Mouse (Mus musculus) intestine, embryonic 15.5 days (tissue): ENCODE measurements around the gene Pde1a. TPM values are rescaled to one million over a fixed set of nuclear protein-coding genes. Genes with fewer than 3 reads are reported as not detected.

Source experiments
- ATAC-seq: fragments of 200-750 bp; cut with Nextera tagmentation; 2 replicates; pipeline ENCODE4 v1.8.0; 2017; ENCODE audit warnings: moderate TSS enrichment, moderate library complexity
- H3K27ac ChIP-seq: fragments of 300-500 bp; sonication (generic); 2 replicates; pipeline ENCODE4 v1.5.1; 2015; ENCODE audit warnings: mild to moderate bottlenecking, inconsistent platforms
- H3K27me3 ChIP-seq: fragments of 300-500 bp; sonication (generic); replicated peaks from 2 replicates; pipeline ENCODE4 v1.6.1; 2015; ENCODE audit warnings: inconsistent platforms
- H3K36me3 ChIP-seq: fragments of 300-500 bp; sonication (generic); 2 replicates; pipeline ENCODE4 v1.6.1; 2015; ENCODE audit warnings: inconsistent platforms
- H3K4me1 ChIP-seq: fragments of 300-500 bp; sonication (generic); replicated peaks from 2 replicates; pipeline ENCODE4 v1.6.1; 2015; ENCODE audit warnings: inconsistent platforms
- H3K4me2 ChIP-seq: fragments of 300-500 bp; sonication (generic); replicated peaks from 2 replicates; pipeline ENCODE4 v1.6.1; 2015; ENCODE audit warnings: mild to moderate bottlenecking, inconsistent platforms
- H3K4me3 ChIP-seq: fragments of 300-500 bp; sonication (generic); replicated peaks from 2 replicates; pipeline ENCODE4 v1.5.1; 2015; ENCODE audit warnings: inconsistent platforms
- H3K9ac ChIP-seq: fragments of 300-500 bp; sonication (generic); 2 replicates; pipeline ENCODE4 v1.6.1; 2015; ENCODE audit warnings: inconsistent platforms
- H3K9me3 ChIP-seq: fragments of 300-500 bp; sonication (generic); 2 replicates; pipeline ENCODE4 v1.6.1; 2016; ENCODE audit warnings: inconsistent platforms
- WGBS: fragments of 180-500 bp; shearing (Covaris S2); methylation state at CpG from one replicate; pipeline ENCODE4 v1.1.7; 2015; 5-methylcytosine and 5-hydroxymethylcytosine counted together
- polyA plus RNA-seq: library from polyadenylated mRNA; unstranded; fragments of >200 nt; fragmentation: Nextera tagmentation; extraction: Ambion mirVana; gene quantifications from 2 replicates; pipeline ENCODE4 v1.2.1, GENCODE M21; 2015

Gene Pde1a
- polyA plus RNA-seq, 1 experiment from 2014 or later, result 40.2 TPM

GRCm38 (mm10) chr2:79978992-79979391 is 150.3 kb downstream of the Pde1a start:
- no peaks in the 10 kb centered on the region for H3K36me3 ChIP-seq
- H3K9ac ChIP-seq, result no peak overlapping the region
- no peaks in the 10 kb centered on the region for H3K27me3 ChIP-seq
- no peak overlapping the region for H3K4me3 ChIP-seq
- no peak for ATAC-seq
- H3K9me3 ChIP-seq, result no peaks in the 10 kb centered on the region
- H3K27ac ChIP-seq, result no peak overlapping the region
- H3K4me1 ChIP-seq, result 0 out of 2 replicates have a peak, but pooled peaks cover 3% of the 10 kb centered on the region
- H3K4me2 ChIP-seq, result no peak overlapping the region
- 91% methylated on average over 1 of the region's 1 CpGs for WGBS

DNA sequence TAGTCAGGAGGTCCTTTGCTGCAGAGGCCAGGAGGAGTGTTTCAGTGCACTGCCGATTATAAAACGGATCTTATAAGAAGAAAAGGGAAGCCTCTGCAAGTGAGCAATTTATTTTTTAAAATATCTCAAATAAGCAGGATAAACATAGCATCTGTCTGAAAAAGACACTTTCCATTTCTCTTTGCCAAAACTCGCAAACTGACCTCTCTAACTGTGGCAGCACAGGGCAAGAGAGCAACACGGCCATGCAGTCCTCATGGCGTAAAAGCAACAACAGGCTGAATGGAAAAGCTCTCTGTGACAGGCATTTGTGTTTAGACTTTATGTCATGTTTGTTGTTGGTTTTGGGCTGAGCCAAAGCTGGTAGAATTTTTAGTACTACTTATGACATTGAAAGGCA is 152.0 kb downstream of the Pde1a start:
- Histone ChIP-seq H3K4me3 (no peak overlapping the region), H3K27ac (no peak overlapping the region), H3K36me3 (no peaks in the 10 kb centered on the region), H3K4me2 (no peak overlapping the region), H3K9ac (no peak overlapping the region), H3K4me1 (no peaks in the 10 kb centered on the region), H3K27me3 (no peaks in the 10 kb centered on the region), H3K9me3 (no peaks in the 10 kb centered on the region)
- no peak for ATAC-seq
- WGBS, result 48% methylated on average over 5 of the region's 5 CpGs

DNA sequence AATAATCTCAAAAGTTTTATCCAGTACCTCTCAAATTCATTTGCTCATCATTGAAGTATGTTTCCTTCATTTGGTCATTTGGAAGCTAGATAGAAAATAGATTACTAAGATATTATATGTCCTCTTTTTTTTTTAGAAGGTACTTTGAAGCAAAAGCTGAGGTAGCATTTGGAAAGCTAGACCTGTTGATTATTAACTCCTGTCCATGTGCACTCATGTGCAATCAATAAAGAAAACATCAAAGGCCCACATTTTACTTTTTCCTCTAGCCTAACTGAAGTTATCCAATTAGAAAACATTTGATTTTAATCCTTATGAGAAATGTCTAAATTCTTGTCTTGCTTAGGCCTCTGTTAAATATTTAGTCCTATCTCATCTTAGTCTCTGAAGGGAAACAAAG is 153.3 kb downstream of the Pde1a start:
- no peak for ATAC-seq
- no peak overlapping the region for H3K4me2 ChIP-seq

DNA sequence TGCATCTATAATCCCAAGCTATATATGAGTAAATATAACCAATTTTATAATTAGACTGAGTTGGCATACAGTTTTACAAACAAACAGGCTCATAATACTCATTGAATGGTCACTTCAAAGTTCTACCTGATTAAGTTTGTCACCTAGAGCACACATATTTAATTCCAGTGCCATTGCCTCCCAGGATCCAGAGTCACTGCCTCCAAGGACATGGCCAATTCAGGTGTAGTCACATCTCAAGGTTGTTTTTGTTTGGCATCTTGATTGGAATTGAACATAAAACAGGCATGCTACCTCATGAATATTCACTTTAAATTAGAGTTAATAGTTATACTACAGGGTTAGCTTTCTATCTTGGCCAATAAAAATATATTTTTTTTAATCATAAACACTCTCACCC is 157.0 kb downstream of the Pde1a start:
- H3K27me3 ChIP-seq, result no peaks in the 10 kb centered on the region
- H3K36me3 ChIP-seq, result no peaks in the 10 kb centered on the region
- no peaks in the 10 kb centered on the region for H3K9me3 ChIP-seq
- H3K4me3 ChIP-seq, result no peak overlapping the region
- H3K9ac ChIP-seq, result no peak overlapping the region
- no peak for ATAC-seq
- H3K4me1 ChIP-seq, result no peaks in the 10 kb centered on the region
- H3K4me2 ChIP-seq, result no peak overlapping the region
- no peak overlapping the region for H3K27ac ChIP-seq

More for the DNA sequence above, 153.3 kb downstream of the Pde1a start:
- Histone ChIP-seq H3K4me1 (no peaks in the 10 kb centered on the region), H3K36me3 (no peaks in the 10 kb centered on the region), H3K27ac (no peak overlapping the region), H3K27me3 (no peaks in the 10 kb centered on the region), H3K9ac (no peak overlapping the region), H3K4me3 (no peak overlapping the region), H3K9me3 (no peaks in the 10 kb centered on the region)

DNA sequence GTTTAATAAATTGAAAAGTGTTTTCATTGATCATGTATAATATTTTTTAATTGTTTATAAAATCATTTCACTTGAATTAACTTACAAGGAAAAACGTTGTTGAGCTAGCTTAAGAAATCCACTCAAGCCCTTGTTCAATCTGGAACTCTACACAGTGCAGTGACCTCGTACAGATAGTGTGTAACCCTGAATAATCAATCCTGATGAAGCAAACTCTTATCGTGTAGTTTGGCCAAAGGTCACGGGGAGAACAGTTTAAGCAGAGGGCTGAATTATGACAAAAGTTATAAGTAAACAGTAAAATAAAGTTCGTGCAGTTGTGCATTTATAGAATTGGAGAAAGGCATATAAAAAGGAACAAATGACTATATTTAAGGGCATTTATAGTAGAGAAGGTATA is 159.7 kb downstream of the Pde1a start:
- Histone ChIP-seq H3K4me1 (no peaks in the 10 kb centered on the region; the same call in 1 of the 2 replicates), H3K36me3 (no peaks in the 10 kb centered on the region), H3K4me3 (no peak overlapping the region), H3K27ac (no peak overlapping the region), H3K9ac (no peak overlapping the region), H3K4me2 (no peak overlapping the region), H3K9me3 (no peaks in the 10 kb centered on the region; the same call in 1 of the 2 replicates), H3K27me3 (no peaks in the 10 kb centered on the region)
- peak; percentile 89 for ATAC-seq
- WGBS, result 34% methylated on average over 5 of the region's 5 CpGs

GRCm38 (mm10) chr2:79966681-79967506 is 162.4 kb downstream of the Pde1a start:
- Histone ChIP-seq H3K27me3 (no peaks in the 10 kb centered on the region), H3K4me3 (no peak overlapping the region), H3K4me1 (no peaks in the 10 kb centered on the region; the same call in 1 of the 2 replicates), H3K36me3 (no peaks in the 10 kb centered on the region), H3K9ac (no peak overlapping the region), H3K4me2 (no peak overlapping the region), H3K9me3 (no peaks in the 10 kb centered on the region; the same call in 1 of the 2 replicates), H3K27ac (no peak overlapping the region)
- 71% methylated on average over 9 of the region's 9 CpGs for WGBS
- no peak for ATAC-seq

GRCm38 (mm10) chr2:79966086-79966485 is 163.2 kb downstream of the Pde1a start:
- 89% methylated on average over 1 of the region's 1 CpGs for WGBS
- no peak overlapping the region for H3K27ac ChIP-seq

GRCm38 (mm10) chr2:79964964-79965363 is 164.3 kb downstream of the Pde1a start:
- Histone ChIP-seq H3K27me3 (no peaks in the 10 kb centered on the region), H3K36me3 (no peaks in the 10 kb centered on the region), H3K4me1 (no peaks in the 10 kb centered on the region; the same call in 1 of the 2 replicates), H3K9ac (no peak overlapping the region), H3K4me2 (no peak overlapping the region), H3K9me3 (no peaks in the 10 kb centered on the region; the same call in 1 of the 2 replicates), H3K4me3 (no peak overlapping the region), H3K27ac (no peak overlapping the region)
- 44% methylated on average over 4 of the region's 4 CpGs for WGBS
- ATAC-seq, result no peak

More at GRCm38 (mm10) chr2:79966086-79966485, 163.2 kb downstream of the Pde1a start:
- no peak overlapping the region for H3K9ac ChIP-seq
- H3K4me3 ChIP-seq, result no peak overlapping the region
- H3K9me3 ChIP-seq, result no peaks in the 10 kb centered on the region; the same call in 1 of the 2 replicates
- no peak for ATAC-seq
- no peaks in the 10 kb centered on the region for H3K27me3 ChIP-seq
- no peaks in the 10 kb centered on the region for H3K36me3 ChIP-seq
- no peaks in the 10 kb centered on the region; the same call in 1 of the 2 replicates for H3K4me1 ChIP-seq
- H3K4me2 ChIP-seq, result no peak overlapping the region

GRCm38 (mm10) chr2:79961421-79961820 is 167.8 kb downstream of the Pde1a start:
- no peak overlapping the region for H3K4me3 ChIP-seq
- 78% methylated on average over 4 of the region's 4 CpGs for WGBS
- no peaks in the 10 kb centered on the region; the same call in 1 of the 2 replicates for H3K4me1 ChIP-seq
- no peak overlapping the region for H3K27ac ChIP-seq
- H3K4me2 ChIP-seq, result no peak overlapping the region
- ATAC-seq, result no peak
- H3K9ac ChIP-seq, result no peak overlapping the region
- H3K36me3 ChIP-seq, result no peaks in the 10 kb centered on the region
- no peaks in the 10 kb centered on the region; the same call in 1 of the 2 replicates for H3K9me3 ChIP-seq
- no peaks in the 10 kb centered on the region for H3K27me3 ChIP-seq

DNA sequence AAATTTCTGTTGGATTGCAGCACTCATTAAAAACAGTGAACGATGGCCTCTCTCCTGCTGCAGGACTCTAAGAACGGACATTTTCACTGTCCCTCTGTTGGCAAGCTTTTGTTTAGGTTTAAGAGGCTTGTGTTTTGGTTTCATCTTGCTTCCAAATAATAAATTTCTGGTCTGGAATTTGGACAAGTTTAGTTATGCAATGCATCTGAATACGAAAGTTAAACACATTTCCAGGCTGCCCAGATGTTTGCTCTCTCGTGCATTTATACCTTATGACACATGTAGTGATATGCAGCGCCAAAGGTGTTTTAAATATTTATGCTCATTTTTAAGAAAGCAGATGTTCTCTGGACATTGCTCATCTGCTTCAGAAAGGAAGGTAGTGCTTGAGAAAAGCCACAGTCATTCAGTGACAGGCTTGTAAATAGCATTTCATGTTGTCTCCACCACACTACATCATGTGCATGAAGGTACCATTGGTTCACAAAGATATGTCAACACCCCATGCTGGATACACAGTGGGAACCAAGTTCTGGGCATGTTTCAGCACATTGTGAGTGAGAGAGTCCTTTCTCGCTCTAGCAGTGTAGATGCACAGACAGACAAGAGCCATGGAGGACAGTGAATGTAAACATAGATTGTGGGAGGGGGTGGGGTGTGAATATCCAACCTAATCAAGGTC is 171.5 kb downstream of the Pde1a start:
- Histone ChIP-seq H3K9me3 (no peaks in the 10 kb centered on the region), H3K36me3 (no peaks in the 10 kb centered on the region), H3K4me1 (no peaks in the 10 kb centered on the region; the same call in 1 of the 2 replicates), H3K4me3 (no peak overlapping the region), H3K27ac (no peak overlapping the region), H3K4me2 (no peak overlapping the region), H3K9ac (no peak overlapping the region), H3K27me3 (no peaks in the 10 kb centered on the region)
- 31% methylated on average over 6 of the region's 6 CpGs for WGBS
- peak; percentile 45 for ATAC-seq

GRCm38 (mm10) chr2:79945898-79946675 is 183.2 kb downstream of the Pde1a start:
- no peak overlapping the region for H3K9ac ChIP-seq
- H3K4me1 ChIP-seq, result no peaks in the 10 kb centered on the region
- H3K4me3 ChIP-seq, result no peak overlapping the region
- WGBS, result 59% methylated on average over 8 of the region's 8 CpGs
- H3K27ac ChIP-seq, result no peak overlapping the region
- no peak for ATAC-seq
- H3K27me3 ChIP-seq, result no peaks in the 10 kb centered on the region
- H3K9me3 ChIP-seq, result no peaks in the 10 kb centered on the region
- no peak overlapping the region for H3K4me2 ChIP-seq
- H3K36me3 ChIP-seq, result no peaks in the 10 kb centered on the region

GRCm38 (mm10) chr2:79934660-79935059 is 194.6 kb downstream of the Pde1a start:
- no peak for ATAC-seq
- H3K4me2 ChIP-seq, result no peak overlapping the region
- 39% methylated on average over 5 of the region's 5 CpGs for WGBS

More at GRCm38 (mm10) chr2:79934660-79935059, 194.6 kb downstream of the Pde1a start:
- Histone ChIP-seq H3K9ac (no peak overlapping the region), H3K36me3 (no peaks in the 10 kb centered on the region), H3K4me1 (no peaks in the 10 kb centered on the region), H3K9me3 (no peaks in the 10 kb centered on the region), H3K27me3 (no peaks in the 10 kb centered on the region), H3K27ac (no peak overlapping the region), H3K4me3 (no peak overlapping the region)
